14 mouse cellular contexts compared by ENCODE assay signal in the genomic region with DNA sequence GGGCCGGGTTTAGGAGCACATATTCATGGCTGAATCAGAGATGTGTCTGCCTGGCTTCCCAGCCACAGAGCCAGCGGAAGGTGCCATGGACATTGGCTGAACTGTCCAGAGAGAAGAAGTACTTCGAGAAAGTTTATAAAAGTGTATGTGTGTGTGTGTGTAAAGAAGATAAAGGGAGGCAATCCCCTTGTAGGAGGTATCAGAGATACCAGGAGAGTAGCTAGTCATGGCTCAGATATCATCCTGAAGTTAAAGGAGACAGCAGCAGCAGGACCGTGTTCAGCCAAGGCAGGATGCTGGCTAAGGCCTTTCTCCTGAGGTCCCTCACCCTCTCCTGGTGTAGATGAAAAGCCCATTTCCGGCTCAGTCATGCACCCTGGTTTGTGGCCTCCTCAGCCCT. TPM values are rescaled to one million over a fixed set of nuclear protein-coding genes. Genes with fewer than 3 reads are reported as not detected.
DNase-seq lines count a peak whose midpoint lies in the region; ATAC-seq lines count a peak whose summit lies in the region.
"Had no signal": no experiment of that assay in that cellular context is flagged by ENCODE, and none has a peak within 500 bp of the region (broad histone marks: within the 10 kb centered on the region; RNA-seq: fewer than 3 reads in every experiment).

No protein-coding gene starts in this region.

- H3K27me3 ChIP-seq in hindbrain, embryonic 10.5 days (ENCODE audit: insufficient read depth, poor library complexity, severe bottlenecking) = peaks cover 28% of the 10 kb centered on the region
- peaks cover 5% of the 10 kb centered on the region for H3K27me3 ChIP-seq in hindbrain, embryonic 12.5 days
- H3K27me3 ChIP-seq in lung, embryonic 16.5 days (ENCODE audit: control insufficient read depth, insufficient read depth, low read depth, low read length) = no peaks in the 10 kb centered on the region
- H3K27me3 ChIP-seq in limb, embryonic 13.5 days = peaks cover 7% of the 10 kb centered on the region; the same call in 1 of the 2 replicates

- H3K4me1 ChIP-seq in hindbrain, embryonic 10.5 days (replicated peaks) = peaks cover 51% of the 10 kb centered on the region
- peaks cover 4% of the 10 kb centered on the region; the same call in 1 of the 2 replicates for H3K4me1 ChIP-seq in hindbrain, embryonic 12.5 days
- H3K4me1 ChIP-seq in lung, embryonic 16.5 days (replicated peaks; ENCODE audit: control insufficient read depth, insufficient read depth, low read length) = peaks cover 8% of the 10 kb centered on the region
- H3K4me1 ChIP-seq in limb, embryonic 13.5 days = peaks cover 63% of the 10 kb centered on the region
- H3K4me1 ChIP-seq: hindbrain, embryonic 13.5 days; midbrain, embryonic 12.5 days had no signal

- no peak overlapping the region for H3K4me3 ChIP-seq in hindbrain, embryonic 10.5 days
- H3K4me3 ChIP-seq in hindbrain, embryonic 12.5 days = no peak overlapping the region
- no peak overlapping the region for H3K4me3 ChIP-seq in lung, embryonic 16.5 days (ENCODE audit: low read length)
- H3K4me3 ChIP-seq in limb, embryonic 13.5 days = no peak overlapping the region
- H3K4me3 ChIP-seq: hindbrain, embryonic 13.5 days; midbrain, embryonic 12.5 days had no signal

- no peak for DNase-seq in hindbrain, embryonic 10.5 days (ENCODE audit: low spot score)
- no peak for DNase-seq in lung, adult 18-20 months
- DNase-seq in cerebellum, postnatal 4 days (ENCODE audit: low spot score in 2 of 2) = no peak
- DNase-seq: cerebellum, adult 2 months; kidney, postnatal 10 days; lung, adult 2 months had no signal

- ATAC-seq in hindbrain, embryonic 12.5 days (ENCODE audit: low FRiP score) = no peak
- no peak for ATAC-seq in lung, embryonic 16.5 days (ENCODE audit: low read depth)
- ATAC-seq in limb, embryonic 13.5 days (ENCODE audit: low FRiP score, low read depth) = no peak
- no peak for ATAC-seq in frontal cortex, adult (ENCODE audit: low TSS enrichment)

- H3K36me3 ChIP-seq in hindbrain, embryonic 10.5 days = no peaks in the 10 kb centered on the region
- no peaks in the 10 kb centered on the region for H3K36me3 ChIP-seq in hindbrain, embryonic 12.5 days
- no peaks in the 10 kb centered on the region for H3K36me3 ChIP-seq in lung, embryonic 16.5 days (ENCODE audit: control insufficient read depth, insufficient read depth, low read length)
- H3K36me3 ChIP-seq in limb, embryonic 13.5 days = no peaks in the 10 kb centered on the region
- H3K36me3 ChIP-seq: hindbrain, embryonic 13.5 days; midbrain, embryonic 12.5 days had no signal

- no peaks in the 10 kb centered on the region for H3K9me3 ChIP-seq in hindbrain, embryonic 10.5 days
- no peaks in the 10 kb centered on the region for H3K9me3 ChIP-seq in hindbrain, embryonic 12.5 days (replicated peaks)
- H3K9me3 ChIP-seq in lung, embryonic 16.5 days (ENCODE audit: control insufficient read depth, low read length) = no peaks in the 10 kb centered on the region
- no peaks in the 10 kb centered on the region for H3K9me3 ChIP-seq in limb, embryonic 13.5 days
- H3K9me3 ChIP-seq: hindbrain, embryonic 13.5 days; midbrain, embryonic 12.5 days had no signal

- H3K9ac ChIP-seq in hindbrain, embryonic 12.5 days = no peak overlapping the region
- H3K9ac ChIP-seq in lung, embryonic 16.5 days (ENCODE audit: low read length) = peak overlapping the region; percentile 36; the same call in 1 of the 2 replicates
- no peak overlapping the region for H3K9ac ChIP-seq in limb, embryonic 13.5 days
- H3K9ac ChIP-seq: hindbrain, embryonic 13.5 days; midbrain, embryonic 12.5 days had no signal

- H3K27ac ChIP-seq in hindbrain, embryonic 10.5 days = peak overlapping the region; percentile 3
- no peak overlapping the region for H3K27ac ChIP-seq in hindbrain, embryonic 12.5 days
- peak overlapping the region; percentile 41; the same call in 1 of the 2 replicates for H3K27ac ChIP-seq in lung, embryonic 16.5 days (ENCODE audit: low read length)
- peak overlapping the region; percentile 72 for H3K27ac ChIP-seq in limb, embryonic 13.5 days
- H3K27ac ChIP-seq: hindbrain, embryonic 13.5 days; midbrain, embryonic 12.5 days had no signal

- no peak overlapping the region for H3K4me2 ChIP-seq in hindbrain, embryonic 12.5 days (replicated peaks)
- H3K4me2 ChIP-seq in lung, embryonic 16.5 days (ENCODE audit: low read depth, low read length) = no peak overlapping the region
- peak overlapping the region; percentile 52 for H3K4me2 ChIP-seq in limb, embryonic 13.5 days (replicated peaks)
- H3K4me2 ChIP-seq: hindbrain, embryonic 13.5 days; midbrain, embryonic 12.5 days had no signal

- 85% methylated on average over 5 of the region's 5 CpGs for WGBS in hindbrain, embryonic 10.5 days
- 88% methylated on average over 5 of the region's 5 CpGs for WGBS in hindbrain, embryonic 12.5 days
- WGBS in lung, embryonic 16.5 days = 69% methylated on average over 5 of the region's 5 CpGs
- WGBS in limb, embryonic 13.5 days = 74% methylated on average over 5 of the region's 5 CpGs

RNA-seq across cellular contexts. Expression of a gene that starts 4.5 kb away (rescaled TPM):
- 31.6 and 38.7 TPM in 2 replicates for polyA plus RNA-seq in hindbrain, embryonic 10.5 days (2016; fragmentation: Nextera tagmentation; extraction: Ambion mirVana)
- polyA plus RNA-seq in hindbrain, embryonic 12.5 days (2016; fragmentation: Nextera tagmentation; extraction: Ambion mirVana) = 44.3 and 52.4 TPM in 2 replicates
- polyA plus RNA-seq in lung, embryonic 16.5 days (2015; fragmentation: Nextera tagmentation; extraction: Ambion mirVana) = 60.3 and 61.6 TPM in 2 replicates
- polyA plus RNA-seq in limb, embryonic 13.5 days (2015; fragmentation: Nextera tagmentation; extraction: Ambion mirVana) = 91.1 and 97.7 TPM in 2 replicates

RNA-seq across cellular contexts. Expression of a gene that starts 9.8 kb away (rescaled TPM):
- polyA plus RNA-seq in hindbrain, embryonic 10.5 days (2016; fragmentation: Nextera tagmentation; extraction: Ambion mirVana) = 2.0 TPM in 1 of 2 replicates, not detected in the other
- polyA plus RNA-seq in hindbrain, embryonic 12.5 days (2016; fragmentation: Nextera tagmentation; extraction: Ambion mirVana) = 2.0 TPM in 2 replicates
- polyA plus RNA-seq in lung, embryonic 16.5 days (2015; fragmentation: Nextera tagmentation; extraction: Ambion mirVana) = 10.6 and 13.9 TPM in 2 replicates
- polyA plus RNA-seq in limb, embryonic 13.5 days (2015; fragmentation: Nextera tagmentation; extraction: Ambion mirVana) = 3.5 and 4.8 TPM in 2 replicates
- polyA plus RNA-seq: urinary bladder, adult 2 months had no signal

RNA-seq across cellular contexts. Expression of a gene that starts 46.6 kb away (rescaled TPM):
- polyA plus RNA-seq in hindbrain, embryonic 10.5 days (2016; fragmentation: Nextera tagmentation; extraction: Ambion mirVana) = not detected in 2 replicates
- polyA plus RNA-seq in hindbrain, embryonic 12.5 days (2016; fragmentation: Nextera tagmentation; extraction: Ambion mirVana) = not detected in 2 replicates
- not detected in 2 replicates for polyA plus RNA-seq in lung, embryonic 16.5 days (2015; fragmentation: Nextera tagmentation; extraction: Ambion mirVana)
- polyA plus RNA-seq in limb, embryonic 13.5 days (2015; fragmentation: Nextera tagmentation; extraction: Ambion mirVana) = not detected in 2 replicates
- polyA plus RNA-seq: cerebellum, adult 2 months; hindbrain, embryonic 13.5 days; lung, adult 2 months; midbrain, embryonic 12.5 days; stomach, embryonic 16.5 days; urinary bladder, adult 2 months had no signal
